Mouse (Mus musculus) forelimb bud, embryonic 11.5 days (tissue): ENCODE data around the gene Vps45.

Experiments
- DNase-seq: peaks from one replicate; pipeline ENCODE4 v3.0.0-alpha.2; 2012; ENCODE audit warnings: low read depth, low spot score

Gene Vps45

DNA sequence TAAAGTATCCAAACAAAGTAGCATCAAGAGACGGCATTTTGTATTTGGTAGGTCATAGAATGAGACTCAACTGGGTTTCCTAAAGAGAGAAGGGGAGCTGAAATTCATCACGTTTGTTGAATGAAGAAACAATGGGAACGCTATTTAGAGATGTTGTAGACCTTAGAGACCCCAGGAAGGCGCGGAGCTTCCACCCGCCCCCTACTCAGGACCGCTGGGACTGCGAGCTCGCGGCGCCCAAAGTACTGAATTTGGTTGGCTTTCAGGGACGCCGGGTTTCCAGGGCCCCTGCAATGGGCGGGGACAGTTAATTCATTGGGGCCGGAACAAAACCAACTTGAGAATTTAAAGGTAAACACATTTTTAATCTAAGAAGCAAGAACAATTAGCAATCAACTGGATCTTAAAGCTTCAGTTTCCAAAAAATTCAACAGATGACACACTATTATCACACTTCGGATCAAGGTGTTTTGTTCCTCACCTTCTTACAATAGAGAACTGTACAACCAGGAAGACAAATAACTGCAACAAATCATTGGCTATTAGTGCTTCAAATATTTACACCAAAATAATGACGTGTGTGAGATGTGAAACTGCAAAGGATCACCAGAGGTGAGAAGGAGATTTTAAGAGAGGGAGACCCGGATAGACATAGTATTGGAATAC is at the start of gene Vps45:
Gene Vps45 (minus strand): TSS at position 236 of the 666 bp plus-strand sequence.
- peak; percentile 70 for DNase-seq

DNA sequence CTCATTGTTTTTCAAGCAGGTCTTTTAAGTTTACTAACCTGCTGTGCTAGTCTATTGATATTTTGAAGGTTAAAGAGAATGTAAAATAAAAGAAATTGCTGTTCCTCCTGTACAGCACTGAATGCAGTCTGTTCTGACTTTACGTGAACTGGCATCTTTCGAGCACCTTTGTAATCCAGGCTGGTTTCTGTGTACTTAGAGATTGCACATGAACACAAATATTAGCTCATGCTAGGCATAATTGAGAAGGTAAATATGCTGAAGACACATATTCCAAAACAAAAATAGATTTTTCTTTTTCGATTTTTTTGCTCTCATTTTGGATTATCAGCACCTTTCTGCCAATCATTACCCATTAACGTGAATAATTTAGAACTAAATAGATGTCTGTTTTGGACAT is 47.9 kb upstream of the Vps45 start:
- no peak for DNase-seq

DNA sequence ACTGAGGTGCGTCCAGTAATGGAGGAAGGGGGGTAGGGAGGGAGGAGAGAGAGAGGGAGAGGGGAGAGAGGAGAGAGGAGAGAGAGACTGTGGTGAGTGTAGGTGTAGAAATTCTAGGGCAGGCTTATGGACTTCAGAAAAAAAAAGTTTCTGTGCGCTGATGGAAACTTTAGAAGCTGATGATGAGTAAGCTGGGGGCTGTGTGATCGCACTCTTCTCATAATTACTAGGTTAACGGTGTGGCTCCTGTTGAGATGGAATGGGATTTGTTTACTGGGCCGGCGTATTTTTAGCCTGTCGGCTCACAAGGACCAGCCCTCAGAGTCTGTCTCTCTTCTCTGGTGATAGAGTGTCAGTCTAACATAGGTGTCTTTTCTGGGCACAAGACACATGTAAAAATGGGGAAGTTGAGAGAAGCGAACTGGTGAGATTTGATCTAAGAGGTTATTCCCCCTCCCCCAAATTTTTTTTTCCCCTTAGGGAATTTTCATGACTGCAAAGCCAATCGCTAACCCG is 47.0 kb upstream of the Vps45 start:
- DNase-seq, result no peak

DNA sequence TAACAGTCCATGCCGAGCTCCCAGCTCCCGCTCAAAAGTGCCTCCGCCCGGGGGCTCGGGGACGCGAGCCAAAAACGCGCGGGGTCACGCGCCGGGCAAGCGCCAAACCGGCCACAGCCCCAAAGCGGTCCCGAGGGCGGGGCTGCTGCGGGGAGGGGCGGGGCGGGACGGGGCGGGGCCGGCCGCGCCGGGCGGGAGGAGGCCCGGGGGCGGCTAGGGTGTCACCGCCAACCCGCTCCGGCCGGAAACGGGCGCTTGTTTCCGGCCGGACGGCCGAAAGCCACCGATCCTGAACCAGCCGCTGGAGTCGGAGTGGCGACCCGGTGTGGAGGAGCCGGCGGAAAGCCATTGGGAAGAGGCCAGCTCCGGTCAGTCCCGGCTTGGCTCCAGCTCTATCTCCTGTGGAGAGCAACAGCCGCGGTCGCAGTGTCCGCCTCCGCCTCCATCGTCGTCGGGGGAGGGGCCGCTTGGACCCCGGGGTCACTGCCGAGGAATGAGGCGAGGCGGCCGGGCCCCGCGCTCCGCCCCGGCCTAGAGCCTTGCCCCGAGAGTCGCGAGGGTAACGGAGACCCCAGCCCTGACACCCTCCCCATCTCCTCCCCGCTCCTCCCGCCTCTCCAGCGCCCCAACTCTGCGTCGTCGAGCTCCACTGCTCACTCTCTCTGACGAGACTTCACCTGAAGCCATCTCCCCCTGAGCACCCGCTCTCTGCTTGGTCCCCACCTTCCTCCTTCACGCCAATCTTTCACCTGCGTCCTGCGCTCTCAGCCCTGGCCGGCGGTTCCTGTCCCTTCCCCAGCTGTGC is 46.2 kb upstream of the Vps45 start, which contains the start of gene Otud7b:
Gene Otud7b (plus strand): TSS at position 267 of the 805 bp plus-strand sequence.
- peak; percentile 84 for DNase-seq

DNA sequence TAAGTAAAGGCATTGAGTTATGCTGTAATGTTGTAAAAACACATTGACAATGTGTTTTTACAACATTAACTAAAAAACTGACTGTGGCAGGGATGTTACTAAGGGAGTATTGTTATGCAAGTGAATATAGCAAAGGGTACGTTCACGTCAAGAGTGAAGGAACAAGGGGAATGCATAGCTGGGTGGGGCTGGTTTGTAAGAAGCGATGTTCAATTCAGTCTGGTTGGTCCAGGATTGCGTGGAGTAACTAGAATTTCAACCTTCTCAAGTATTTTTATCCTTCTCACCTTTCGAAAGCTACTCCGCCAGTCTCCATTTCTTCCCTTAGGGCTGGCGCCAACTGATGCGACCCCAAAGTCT is 45.6 kb upstream of the Vps45 start:
- no peak for DNase-seq

DNA sequence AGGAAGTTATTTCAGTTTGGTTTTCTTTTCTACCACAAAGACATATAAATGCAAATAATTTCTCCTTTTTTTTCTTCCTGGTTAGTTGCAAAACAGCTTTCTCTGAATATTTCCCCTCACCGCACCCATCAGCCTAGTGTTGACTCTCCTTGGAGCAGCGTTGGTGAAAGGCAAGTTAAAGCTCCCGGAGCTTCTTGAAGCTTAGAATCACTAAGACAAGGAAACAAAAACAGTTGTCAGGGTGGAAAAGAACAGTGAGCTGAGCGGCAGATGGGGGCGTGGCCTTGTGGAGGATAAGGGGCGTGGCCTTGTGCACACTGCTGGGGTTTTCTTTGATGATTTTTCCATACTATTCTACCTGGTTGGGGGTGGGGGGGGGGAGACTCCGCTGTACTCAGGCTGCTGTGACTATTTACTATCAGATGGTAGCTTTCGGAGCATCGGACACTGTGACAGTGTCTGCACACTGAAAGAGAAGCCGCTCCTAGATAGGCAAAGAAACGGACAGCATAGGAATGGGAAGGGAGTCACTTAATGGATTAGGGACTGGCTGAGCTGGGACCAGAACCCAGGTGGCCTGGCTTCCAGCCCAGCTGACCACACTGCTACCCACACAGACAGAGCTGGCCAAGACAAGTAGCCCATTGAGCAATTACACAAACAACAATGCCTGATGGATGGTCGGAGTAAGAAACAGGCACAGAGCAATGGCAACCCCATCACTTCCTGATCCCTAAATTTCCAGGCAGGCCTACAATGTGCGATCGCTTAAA is 44.0 kb upstream of the Vps45 start:
- DNase-seq, result peak; percentile 33

DNA sequence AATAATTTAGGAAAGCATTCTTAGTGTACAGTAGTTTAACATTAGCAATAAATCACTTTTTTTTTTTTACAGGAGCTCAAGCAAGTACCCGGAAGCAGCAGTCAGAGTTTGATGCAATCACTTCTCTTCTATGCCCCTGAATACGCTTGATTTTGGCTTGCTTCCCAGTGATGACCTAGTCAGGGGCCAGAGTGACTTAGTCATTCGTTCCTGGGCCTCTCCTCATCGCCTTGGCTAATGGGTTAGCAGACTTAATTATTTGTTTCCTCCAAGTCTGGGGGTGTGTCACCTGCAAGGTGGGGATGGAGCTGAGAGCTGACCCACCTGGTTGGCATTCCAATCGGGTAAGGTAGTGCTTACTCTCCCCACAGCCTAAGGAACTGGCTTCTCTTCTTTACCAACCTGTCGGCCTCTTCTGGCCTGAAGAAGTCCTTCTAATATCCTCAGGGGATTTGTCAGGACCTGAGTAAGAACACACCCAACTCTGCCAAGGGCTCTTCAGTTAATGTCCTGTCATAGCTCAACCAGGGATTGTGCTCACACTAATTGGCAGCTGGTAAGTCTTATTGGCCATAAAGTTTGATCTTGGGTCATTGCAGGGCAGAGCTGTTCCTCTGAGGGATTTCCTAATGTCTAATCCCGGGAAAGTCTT is 40.5 kb upstream of the Vps45 start:
- DNase-seq, result no peak

DNA sequence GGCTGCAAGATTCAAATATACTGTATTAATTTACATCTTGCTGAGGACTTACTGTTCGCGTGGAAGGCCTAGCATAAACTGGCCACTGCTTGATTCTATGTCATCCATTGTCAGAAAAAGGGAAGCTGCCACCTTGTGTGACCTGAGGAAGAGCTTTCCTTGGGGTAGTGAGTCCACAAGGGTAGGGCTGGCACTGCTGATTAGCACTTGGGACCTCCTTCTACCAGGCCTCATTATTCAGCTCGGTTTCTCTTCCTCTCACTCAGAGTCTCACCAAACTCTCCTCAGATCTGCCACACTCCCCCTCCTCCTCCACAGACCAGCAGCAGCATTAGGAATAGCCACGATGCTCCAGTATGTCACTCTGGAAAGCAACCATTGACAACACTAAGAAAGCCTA is 39.9 kb upstream of the Vps45 start:
- no peak for DNase-seq

DNA sequence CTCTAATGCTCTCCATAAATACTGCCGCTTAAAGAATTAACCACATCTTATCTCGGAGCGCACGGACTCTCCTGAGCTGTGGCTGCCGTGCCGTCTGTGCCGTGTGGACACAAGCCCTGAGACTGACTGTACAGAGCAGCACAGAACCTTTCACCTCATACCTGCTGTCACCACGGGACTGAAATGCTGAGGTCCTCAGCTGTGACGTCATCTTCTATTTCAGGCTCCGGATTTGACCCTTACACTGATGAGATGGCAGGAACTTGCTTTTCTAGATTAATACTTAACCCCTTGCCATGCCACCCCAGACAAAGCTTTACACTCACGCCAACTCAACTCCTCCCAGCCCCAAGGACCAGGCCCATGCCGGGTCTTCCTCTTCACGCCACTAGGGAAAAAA is 35.9 kb upstream of the Vps45 start:
- no peak for DNase-seq

DNA sequence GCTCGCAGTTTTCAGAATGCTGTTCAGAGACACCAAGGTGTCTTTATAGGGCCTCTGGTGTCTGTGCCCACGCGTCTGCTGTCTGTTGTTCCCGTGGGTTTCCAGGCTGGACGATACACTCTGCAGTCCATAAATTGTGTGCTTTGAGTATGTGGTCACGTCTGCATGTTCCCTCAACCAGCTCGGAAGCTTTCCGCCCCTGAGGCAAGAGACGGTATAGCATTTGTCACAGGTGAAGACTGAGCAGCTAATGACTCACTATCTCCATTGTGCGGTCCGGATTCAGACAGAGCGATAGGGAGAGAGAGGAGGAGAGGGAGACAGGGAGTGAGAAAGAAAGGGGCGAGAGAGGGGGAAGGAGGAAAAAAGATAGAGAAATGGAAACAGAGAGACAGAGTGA is 35.2 kb upstream of the Vps45 start:
- DNase-seq, result no peak

DNA sequence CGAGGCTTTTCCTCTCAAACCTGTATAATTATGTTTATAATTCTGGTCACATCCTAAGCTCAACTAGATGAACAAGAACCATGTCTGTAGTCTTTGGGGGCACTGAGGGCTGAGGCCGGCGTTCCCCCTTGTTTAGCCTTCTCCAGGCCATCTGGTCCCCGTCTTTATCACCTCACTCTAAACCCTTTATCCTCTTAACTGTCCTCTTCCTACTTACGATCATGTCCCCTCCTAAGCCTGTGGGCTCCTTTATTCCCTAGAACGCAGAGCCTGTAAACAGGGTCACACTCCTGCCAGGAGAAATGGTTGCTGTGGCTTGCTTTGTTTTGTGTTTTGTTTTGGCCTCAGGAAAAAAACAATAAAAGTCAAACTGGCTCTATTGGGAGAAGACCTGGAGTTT is 33.7 kb upstream of the Vps45 start:
- DNase-seq, result no peak

DNA sequence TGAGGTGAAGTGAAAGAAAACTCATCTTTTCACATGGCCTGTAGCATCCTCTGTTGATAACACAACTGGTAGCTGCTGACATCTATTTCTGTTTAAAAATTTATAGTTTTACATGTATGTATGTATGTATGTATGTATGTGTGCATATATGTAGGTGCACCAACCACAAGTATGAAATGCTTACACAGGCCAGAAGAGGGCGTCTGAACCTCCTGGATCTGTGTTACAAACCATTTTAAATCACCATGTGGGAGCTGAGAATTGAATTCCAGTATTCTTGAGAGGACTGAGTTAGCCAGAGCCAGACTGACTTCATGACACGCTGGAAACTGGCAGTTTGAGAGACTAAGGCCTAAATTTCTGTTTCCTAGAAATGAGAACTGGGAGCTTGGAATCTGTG is 32.9 kb upstream of the Vps45 start:
- no peak for DNase-seq

DNA sequence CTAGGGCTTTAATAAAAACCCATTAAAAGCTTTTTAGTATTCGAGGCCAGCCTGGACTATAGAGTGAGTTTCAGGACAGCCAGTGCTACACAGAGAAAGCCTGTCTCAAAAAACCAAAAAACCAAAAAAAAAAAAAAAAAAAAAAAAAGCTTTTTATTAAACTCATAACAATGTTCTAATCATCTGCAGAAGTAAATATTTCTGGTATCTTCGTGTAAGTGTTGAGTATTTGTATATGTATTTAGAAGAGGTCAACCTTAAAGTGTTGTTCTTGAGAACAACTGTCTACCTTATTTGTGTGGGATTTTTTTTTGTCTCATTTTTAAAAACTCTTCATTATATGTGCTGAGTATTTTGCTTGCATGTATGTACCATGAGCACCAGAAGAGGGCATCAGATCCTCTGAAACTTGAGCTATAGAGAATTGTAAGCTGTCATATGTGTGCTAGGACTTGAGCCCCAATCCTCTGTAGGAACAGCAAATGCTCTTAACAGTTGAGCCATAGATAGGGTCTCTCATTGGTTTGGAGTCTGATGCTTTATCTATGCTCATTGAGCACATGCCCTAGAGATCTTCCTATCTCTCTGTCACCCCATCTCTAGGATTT is 31.7 kb upstream of the Vps45 start:
- DNase-seq, result no peak

DNA sequence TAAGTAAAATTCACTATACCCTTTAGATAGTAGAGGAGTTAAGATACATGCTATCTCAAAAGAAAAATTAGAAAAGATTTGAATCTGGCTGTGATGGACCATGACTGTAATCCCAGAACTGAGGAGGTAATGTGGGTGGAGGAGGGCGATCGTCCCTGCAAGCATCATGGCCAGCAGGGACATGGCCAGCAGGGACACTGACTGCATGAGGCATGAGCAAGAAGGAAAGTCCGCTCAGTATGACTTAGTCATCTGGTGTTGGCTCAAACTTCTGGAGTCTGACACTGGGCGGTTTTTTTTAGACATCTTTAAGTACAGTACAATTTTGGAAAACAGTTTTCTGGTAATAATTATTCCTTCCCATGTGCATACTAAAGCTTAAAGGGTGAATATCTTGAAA is 29.5 kb upstream of the Vps45 start:
- DNase-seq, result no peak

DNA sequence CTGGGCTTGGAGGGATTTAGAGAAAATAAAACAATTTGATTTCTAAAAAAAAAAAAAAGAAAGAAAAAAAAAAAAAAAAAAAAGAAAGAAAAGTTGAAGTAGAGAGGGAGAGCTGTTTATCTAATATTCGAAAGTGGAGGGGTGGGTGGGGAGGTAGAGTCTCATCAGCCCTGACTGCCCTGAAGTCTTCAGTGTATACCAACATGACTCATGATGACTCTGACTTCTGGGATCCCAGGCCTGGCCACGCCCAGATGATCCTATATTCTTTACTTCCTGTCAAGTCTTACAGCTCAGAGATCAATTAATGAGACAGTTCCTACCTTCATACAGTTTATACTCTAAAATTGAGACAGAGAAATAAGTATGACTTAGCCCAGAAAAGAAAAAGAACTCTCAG is 29.0 kb upstream of the Vps45 start:
- DNase-seq, result no peak

DNA sequence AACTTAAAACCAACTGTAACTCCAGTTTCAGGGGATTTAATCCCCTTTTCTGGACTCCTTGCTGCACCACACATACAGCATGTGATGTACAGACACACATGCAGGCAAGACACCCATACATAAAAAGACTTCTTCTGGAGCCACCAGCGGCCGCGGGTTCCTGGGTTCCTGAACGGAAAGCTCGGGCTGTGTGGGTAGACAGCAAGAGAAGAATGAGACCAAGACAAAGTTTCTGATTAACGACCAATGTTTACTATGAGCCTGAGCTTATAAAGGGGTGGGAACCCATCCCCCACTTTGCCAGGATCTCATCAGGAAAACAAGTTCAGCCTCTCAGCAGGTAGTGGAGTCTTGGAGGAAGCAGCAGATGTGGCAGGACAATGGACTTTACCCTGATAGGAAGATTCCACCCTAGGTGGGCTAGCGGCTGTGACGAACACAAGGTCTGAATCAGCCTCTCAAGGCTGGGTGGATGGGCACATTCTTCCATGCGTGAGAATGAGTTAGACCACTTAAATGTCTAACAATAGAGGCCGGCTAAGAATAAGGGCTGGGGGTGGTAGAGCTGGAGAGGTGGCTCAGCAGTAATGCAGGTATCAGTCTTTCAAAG is 26.0 kb upstream of the Vps45 start:
- DNase-seq, result no peak

DNA sequence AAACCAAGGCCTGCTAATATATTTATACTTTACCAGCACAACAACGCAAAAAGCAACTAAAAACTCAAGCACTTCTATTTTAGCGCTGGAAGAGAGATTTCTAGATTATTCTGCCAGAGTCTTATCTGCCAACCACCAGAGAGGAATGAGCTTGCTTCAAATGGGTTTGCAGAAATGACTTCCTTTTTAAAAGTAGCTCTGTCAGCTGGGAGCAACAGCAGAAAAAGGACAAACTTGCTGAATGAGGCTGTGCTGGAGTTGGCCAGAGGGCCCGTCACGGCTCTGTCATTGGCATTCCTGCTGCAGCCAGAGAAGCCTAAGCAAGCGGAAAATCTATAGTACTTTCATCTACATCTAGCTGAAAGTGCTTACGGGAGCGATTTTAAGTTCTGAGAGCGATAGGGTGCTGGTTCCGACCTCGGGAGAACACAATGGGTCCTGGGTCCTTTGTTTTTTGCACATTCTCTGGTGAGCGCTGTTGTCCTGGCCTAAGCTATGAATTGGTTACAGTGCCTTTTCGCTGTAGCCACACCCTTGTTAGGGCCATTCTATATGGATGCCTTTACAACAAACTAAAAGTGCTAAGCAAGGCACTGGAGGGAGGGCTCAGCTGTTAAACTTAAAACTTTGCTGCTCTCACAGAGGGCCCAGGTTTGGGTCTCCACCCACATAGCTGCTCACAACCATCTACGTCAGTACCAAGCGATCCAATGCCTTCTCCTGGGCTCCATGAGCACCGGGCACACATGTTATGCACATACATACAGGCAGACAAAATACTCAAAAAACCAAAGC is 24.6 kb upstream of the Vps45 start:
- DNase-seq, result no peak

DNA sequence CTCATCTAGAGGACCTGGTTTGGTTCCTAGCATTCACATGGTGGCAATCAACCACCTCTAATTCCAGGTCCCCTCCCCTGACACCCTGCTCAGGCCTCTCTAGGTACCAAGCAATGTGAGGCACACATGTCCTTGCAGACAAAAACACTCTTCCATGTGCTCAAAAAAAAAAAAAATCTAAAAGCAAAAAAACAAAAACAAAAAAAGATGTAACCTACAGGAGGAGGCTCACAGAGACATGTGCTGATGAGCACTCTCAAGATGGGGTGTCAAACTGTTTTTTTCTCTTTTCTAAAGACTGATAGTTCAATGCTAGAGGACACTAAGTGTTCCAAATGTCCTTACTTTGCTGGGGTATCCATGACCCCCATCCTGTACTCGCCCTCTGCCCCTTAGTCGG is 23.8 kb upstream of the Vps45 start:
- no peak for DNase-seq

DNA sequence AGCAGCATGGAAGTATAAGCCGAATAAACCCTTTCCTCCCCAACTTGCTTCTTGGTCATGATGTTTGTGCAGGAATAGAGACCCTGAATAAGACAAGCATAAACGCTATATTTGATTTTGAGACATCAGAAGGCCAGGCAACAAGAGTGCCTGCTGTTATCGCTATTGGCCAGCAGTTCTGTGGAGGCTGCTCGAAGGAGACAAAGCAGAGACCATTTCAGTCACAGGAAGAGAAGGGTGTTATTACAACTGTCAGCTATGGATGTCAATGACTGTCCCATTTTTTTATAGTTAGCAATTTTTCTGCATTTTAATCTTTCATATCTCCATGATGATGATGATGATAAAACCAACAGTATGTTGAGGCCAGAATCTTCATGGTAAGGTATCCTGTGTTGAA is 23.4 kb upstream of the Vps45 start:
- DNase-seq, result no peak

DNA sequence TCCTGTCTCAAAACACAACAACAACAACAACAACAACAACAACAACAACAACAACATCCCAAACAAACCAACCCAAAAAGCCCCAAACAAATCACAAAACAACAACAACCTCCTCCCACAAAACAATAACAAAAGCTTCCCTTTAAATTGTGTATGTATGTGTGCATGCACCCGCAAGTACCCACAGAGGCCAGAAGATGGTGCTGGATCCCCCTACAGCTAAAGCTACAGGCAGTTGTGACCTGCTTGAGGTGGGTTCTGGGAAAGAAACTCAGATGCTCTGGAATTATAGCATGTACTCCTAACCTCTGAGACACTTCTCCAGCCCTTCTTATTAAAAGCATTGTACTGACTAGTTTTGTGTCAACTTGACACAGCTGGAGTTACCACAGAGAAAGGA is 22.7 kb upstream of the Vps45 start:
- DNase-seq, result no peak
